Mouse (Mus musculus) liver, embryonic 14.5 days (tissue): ENCODE data around the gene Opcml. TPM values are rescaled to one million over a fixed set of nuclear protein-coding genes. Genes with fewer than 3 reads are reported as not detected.

Source experiments
- ATAC-seq: fragments of 200-750 bp; cut with Nextera tagmentation; 2 replicates; pipeline ENCODE4 v1.8.0; 2017; ENCODE audit warnings: moderate number of reproducible peaks, mild to moderate bottlenecking, moderate library complexity; ENCODE audit not compliant: insufficient read depth
- DNase-seq, 3 experiments: peaks; one replicate each; pipeline ENCODE4 v3.0.0-alpha.2; 2012 to 2013; ENCODE audit warnings: low read depth in 3 of 3, low spot score in 3 of 3
- H3K27ac ChIP-seq: fragments of 300-500 bp; sonication (generic); 2 replicates; pipeline ENCODE4 v1.5.1; 2014; ENCODE audit warnings: moderate library complexity, mild to moderate bottlenecking, control low read depth, inconsistent platforms
- H3K27me3 ChIP-seq: fragments of 300-500 bp; sonication (generic); 2 replicates; pipeline ENCODE4 v1.6.1; 2014; ENCODE audit warnings: mild to moderate bottlenecking, low read length, moderate library complexity; ENCODE audit not compliant: control insufficient read depth, insufficient read depth
- H3K36me3 ChIP-seq: fragments of 300-500 bp; sonication (generic); replicated peaks from 2 replicates; pipeline ENCODE4 v1.6.1; 2014; ENCODE audit warnings: low read depth; ENCODE audit not compliant: control insufficient read depth, insufficient read depth
- H3K4me1 ChIP-seq, 2 experiments: fragments of 200-500 bp in 1 of 2; fragments of 300-500 bp in 1 of 2; sonication (generic) in 1 of 2; replicated peaks; 2 replicates each; pipeline ENCODE4 v1.6.1; 2012 to 2014; ENCODE audit warnings: antibody characterized with exemption in 1 of 2, inconsistent platforms in 1 of 2, low read length in 1 of 2; ENCODE audit not compliant: control insufficient read depth in 2 of 2, insufficient read depth in 2 of 2
- H3K4me2 ChIP-seq: fragments of 300-500 bp; sonication (generic); 2 replicates; pipeline ENCODE4 v1.6.1; 2014; ENCODE audit warnings: low read depth, mild to moderate bottlenecking, control low read depth, moderate library complexity
- H3K4me3 ChIP-seq, 2 experiments: fragments of 200-500 bp in 1 of 2; fragments of 300-500 bp in 1 of 2; sonication (generic) in 1 of 2; 2 replicates each; pipeline ENCODE4 v1.5.1; 2012 to 2014; ENCODE audit warnings: low read depth in 2 of 2, low read length in 2 of 2, mild to moderate bottlenecking in 2 of 2, control low read depth in 1 of 2, inconsistent platforms in 1 of 2, moderate library complexity in 1 of 2; ENCODE audit not compliant: insufficient read depth in 1 of 2
- H3K9ac ChIP-seq: fragments of 300-500 bp; sonication (generic); replicated peaks from 2 replicates; pipeline ENCODE4 v1.6.1; 2014; ENCODE audit warnings: mild to moderate bottlenecking, control low read depth, moderate library complexity
- H3K9me3 ChIP-seq: fragments of 300-500 bp; sonication (generic); 2 replicates; pipeline ENCODE4 v1.6.1; 2016; ENCODE audit warnings: low read length, mixed read lengths; ENCODE audit not compliant: control insufficient read depth
- CTCF ChIP-seq: IDR thresholded peaks from 2 replicates; pipeline ENCODE4 v1.5.1; 2016; ENCODE audit warnings: antibody characterized with exemption, low read depth, control low read depth
- EP300 ChIP-seq: IDR thresholded peaks from 2 replicates; pipeline ENCODE4 v1.6.1; 2016; ENCODE audit warnings: antibody characterized with exemption, low read depth
- WGBS: fragments of 180-500 bp; shearing (Covaris S2); extraction: QIAGEN DNeasy Blood & Tissue Kit; methylation state at CpG from one replicate; pipeline ENCODE4 v1.1.7; 2014; ENCODE audit not compliant: insufficient replicate concordance; 5-methylcytosine and 5-hydroxymethylcytosine counted together
- polyA plus RNA-seq, 2 experiments: library from polyadenylated mRNA; depleted of rRNA in 1 of 2; stranded (reverse) in 1 of 2; unstranded in 1 of 2; fragments of >200 nt; fragmentation: Nextera tagmentation in 1 of 2; extraction: Ambion mirVana in 1 of 2; gene quantifications; 2 replicates each; pipeline versions ENCODE4 v1.2.1 to v1.2.3; 2012 to 2014

Opcml gene
- polyA plus RNA-seq, 2 experiments = 0.03 TPM; not detected in 1

GRCm38 (mm10) chr9:28211877-28212276 is 421.3 kb downstream of the Opcml start:
- TF ChIP-seq EP300 = no peak
- Histone ChIP-seq H3K9me3 (no peaks in the 10 kb centered on the region), H3K4me2 (no peak overlapping the region), H3K36me3 (no peaks in the 10 kb centered on the region), H3K27ac (no peak overlapping the region), H3K4me3 (no peak overlapping the region), H3K9ac (no peak overlapping the region), H3K27me3 (no peaks in the 10 kb centered on the region), H3K4me1 (no peaks in the 10 kb centered on the region)
- ATAC-seq (no peak), DNase-seq (no peak)
- WGBS = 62% methylated on average over 1 of the region's 1 CpGs

- Histone ChIP-seq H3K4me3 (no peak overlapping the region), H3K4me1 (no peaks in the 10 kb centered on the region), H3K9ac (no peak overlapping the region), H3K36me3 (no peaks in the 10 kb centered on the region), H3K27ac (no peak overlapping the region), H3K4me2 (no peak overlapping the region), H3K9me3 (no peaks in the 10 kb centered on the region), H3K27me3 (no peaks in the 10 kb centered on the region)
- DNase-seq (no peak), ATAC-seq (no peak)
- 53% methylated on average over 4 of the region's 4 CpGs for WGBS
- TF ChIP-seq EP300 (no peak), CTCF (no peak)
Measured at GRCm38 (mm10) chr9:28213893-28214292, 423.3 kb downstream of the Opcml start.

- Histone ChIP-seq H3K36me3 (no peaks in the 10 kb centered on the region), H3K9ac (no peak overlapping the region), H3K4me2 (no peak overlapping the region), H3K4me1 (no peaks in the 10 kb centered on the region), H3K9me3 (no peaks in the 10 kb centered on the region), H3K4me3 (no peak overlapping the region), H3K27ac (no peak overlapping the region), H3K27me3 (no peaks in the 10 kb centered on the region)
- DNase-seq (no peak), ATAC-seq (no peak)
- WGBS = 65% methylated on average over 2 of the region's 2 CpGs
- TF ChIP-seq EP300 = no peak
- TF ChIP-seq CTCF = no peak
Measured at GRCm38 (mm10) chr9:28218026-28218646, 427.6 kb downstream of the Opcml start.

- DNase-seq (no peak), ATAC-seq (no peak)
- Histone ChIP-seq H3K27ac (no peak overlapping the region), H3K4me1 (no peaks in the 10 kb centered on the region), H3K4me2 (no peak overlapping the region), H3K9me3 (no peaks in the 10 kb centered on the region), H3K9ac (no peak overlapping the region), H3K4me3 (no peak overlapping the region), H3K27me3 (no peaks in the 10 kb centered on the region), H3K36me3 (no peaks in the 10 kb centered on the region)
- TF ChIP-seq CTCF (no peak), EP300 (no peak)
- 26% methylated on average over 2 of the region's 2 CpGs for WGBS
Measured at GRCm38 (mm10) chr9:28222726-28223125, 432.2 kb downstream of the Opcml start.

- DNase-seq = no peak
- H3K27me3 ChIP-seq = no peaks in the 10 kb centered on the region
- 68% methylated on average over 8 of the region's 8 CpGs for WGBS
- H3K9ac ChIP-seq = no peak overlapping the region
- no peaks in the 10 kb centered on the region for H3K36me3 ChIP-seq
- no peaks in the 10 kb centered on the region for H3K9me3 ChIP-seq
- H3K4me3 ChIP-seq = no peak overlapping the region
- no peak overlapping the region for H3K4me2 ChIP-seq
- H3K4me1 ChIP-seq = no peaks in the 10 kb centered on the region
- no peak overlapping the region for H3K27ac ChIP-seq
- no peak for TF ChIP-seq EP300
- TF ChIP-seq CTCF = no peak
- no peak for ATAC-seq
Measured at GRCm38 (mm10) chr9:28225824-28226569, 435.4 kb downstream of the Opcml start.
